Mouse (Mus musculus): ENCODE results near the gene Zfp768. TPM values are rescaled to one million over a fixed set of nuclear protein-coding genes. Genes with fewer than 3 reads are reported as not detected.
"Not testable (repeated sequence)": the region's sequence is repeated elsewhere in the genome, so short reads cannot be mapped to it uniquely, and the experiment has no call there.

Gene Zfp768
- 21.3 and 23.1 TPM in 2 replicates for polyA plus RNA-seq (2016; fragmentation: Nextera tagmentation; extraction: Ambion mirVana)

DNA sequence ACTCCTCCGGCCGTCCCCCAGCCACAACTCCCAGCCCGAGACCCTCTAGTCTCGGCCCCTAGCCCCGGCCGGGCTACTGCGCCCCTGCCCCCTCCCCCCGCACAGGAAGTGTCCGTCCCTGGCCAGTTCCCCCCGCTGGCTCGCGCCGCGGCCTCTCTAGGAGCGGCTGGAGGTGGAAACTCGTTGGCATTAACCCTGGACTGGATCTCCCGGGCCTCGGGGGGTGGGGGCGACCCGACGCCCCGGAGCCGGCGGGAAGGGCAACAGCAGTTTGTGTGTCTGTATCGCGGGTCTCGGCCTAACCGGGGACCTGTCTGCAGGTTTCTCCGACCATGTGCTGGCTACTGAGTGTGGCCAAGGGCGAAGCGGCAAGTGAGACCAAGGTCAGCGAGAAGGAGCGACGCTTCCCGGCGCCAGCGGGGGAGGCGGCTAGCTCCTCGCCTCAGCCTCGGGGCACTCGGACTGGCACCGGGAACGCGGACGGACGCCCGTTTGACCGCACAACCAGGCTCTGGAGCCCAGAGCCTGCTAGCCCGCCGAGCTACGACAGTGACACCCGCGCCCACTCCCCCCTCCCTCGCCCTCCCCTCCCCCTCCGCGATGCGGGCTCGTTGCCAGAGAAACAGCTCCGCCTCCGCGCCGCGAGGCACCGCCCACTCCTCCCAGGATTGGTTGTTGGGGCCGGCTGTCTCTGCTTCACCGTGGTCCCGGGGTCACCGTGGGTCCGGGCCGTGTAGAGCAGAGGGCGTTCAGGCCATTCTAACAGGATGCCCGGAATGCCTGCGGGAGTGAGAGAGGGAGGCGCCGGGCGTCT lies at the start of gene Zfp768:
Zfp768 (minus strand) TSS at position 78 of the 814 bp plus-strand sequence.
- no peaks in the 10 kb centered on the region for H3K27me3 ChIP-seq
- H3K4me3 ChIP-seq = peak within 1 kb of the TSS; percentile 95
- peak within 1 kb of the TSS; percentile 96 for H3K9ac ChIP-seq
- peak within 1 kb of the TSS; percentile 90 for H3K27ac ChIP-seq
- WGBS = under 1% methylated on average over 72 of the region's 76 CpGs
- H3K36me3 ChIP-seq = peaks cover 30% of the 10 kb centered on the region
- peak within 1 kb of the TSS; percentile 87 for H3K4me2 ChIP-seq (replicated peaks)
- H3K9me3 ChIP-seq (replicated peaks) = no peaks in the 10 kb centered on the region
- peaks cover 21% of the 10 kb centered on the region for H3K4me1 ChIP-seq
- ATAC-seq (ENCODE audit: low FRiP score) = peak; percentile 94

DNA sequence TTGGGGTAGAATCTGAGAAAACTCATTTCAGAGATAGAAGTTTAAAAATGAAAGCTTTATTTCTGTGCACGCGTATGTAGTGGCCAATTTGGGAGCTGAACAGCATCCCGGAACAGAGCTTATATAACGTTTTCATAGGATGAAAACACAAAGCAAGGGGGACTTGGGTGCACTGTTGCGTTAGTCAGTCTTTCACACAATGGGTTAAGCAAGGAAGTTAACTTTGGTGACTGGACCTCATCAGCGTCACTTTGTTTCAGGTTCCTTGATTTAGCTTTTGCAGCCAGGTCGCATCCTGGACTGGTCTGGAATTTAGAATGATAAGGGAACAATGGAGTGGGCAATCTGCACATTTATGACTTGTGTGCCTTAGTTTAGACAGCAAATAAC lies 48.5 kb upstream of the Zfp768 start:
- no peaks in the 10 kb centered on the region for H3K9me3 ChIP-seq (replicated peaks)
- H3K27me3 ChIP-seq = no peaks in the 10 kb centered on the region
- H3K9ac ChIP-seq = peak overlapping the region; percentile 13
- H3K36me3 ChIP-seq = peaks cover 8% of the 10 kb centered on the region
- WGBS = 31% methylated on average over 7 of the region's 7 CpGs
- ATAC-seq (ENCODE audit: low FRiP score) = peak; percentile 12; the same call in 1 of the 2 replicates
- H3K27ac ChIP-seq = peak overlapping the region; percentile 88
- H3K4me2 ChIP-seq (replicated peaks) = peak overlapping the region; percentile 88
- H3K4me1 ChIP-seq = peaks cover 11% of the 10 kb centered on the region
- H3K4me3 ChIP-seq = peak overlapping the region; percentile 70

DNA sequence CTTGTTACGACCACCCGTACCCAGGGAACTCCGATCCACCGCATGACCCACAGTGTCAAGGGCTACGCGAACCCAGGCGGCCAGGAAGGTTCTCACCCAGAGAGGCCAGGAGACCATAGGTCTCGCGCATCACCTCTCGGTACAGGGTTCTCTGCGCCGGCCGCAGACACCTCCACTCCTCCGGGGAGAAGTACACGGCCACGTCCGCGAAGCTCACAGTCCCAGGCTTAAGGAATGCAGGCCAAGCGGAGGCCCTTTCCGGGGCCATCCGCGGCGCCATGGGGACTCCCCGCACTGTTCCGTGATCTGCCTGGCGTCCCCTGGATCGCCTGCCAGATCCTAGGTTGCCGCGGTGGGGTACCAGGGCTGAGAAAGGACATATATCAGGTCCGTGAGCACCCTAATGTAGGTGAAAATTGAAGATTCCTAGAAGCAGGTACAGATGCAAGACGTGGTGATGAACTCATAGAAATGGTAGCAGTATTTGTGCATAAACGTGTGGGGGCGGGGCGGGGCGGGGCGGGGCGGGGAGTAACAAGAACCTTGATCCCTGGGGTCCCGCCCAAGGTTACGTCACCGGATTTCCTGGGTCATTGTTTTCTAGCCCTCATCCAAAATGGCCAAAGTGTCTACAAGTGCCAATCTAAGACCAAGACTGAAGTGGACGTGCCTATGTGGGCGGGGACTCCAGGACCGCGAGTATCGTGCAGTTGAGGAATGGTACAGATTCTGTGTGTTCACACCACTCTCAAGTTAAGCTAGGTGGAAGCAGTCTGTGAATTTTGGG lies 48.0 kb upstream of the Zfp768 start, which contains the start of gene E430018J23Rik:
E430018J23Rik (minus strand) TSS at position 473 of the 787 bp plus-strand sequence.
- Histone ChIP-seq H3K4me2 (replicated peaks) (peak within 1 kb of the TSS; percentile 88), H3K27ac (peak within 1 kb of the TSS; percentile 88), H3K9ac (peak within 1 kb of the TSS; percentile 85), H3K9me3 (replicated peaks) (no peaks in the 10 kb centered on the region), H3K4me3 (peak within 1 kb of the TSS; percentile 70), H3K27me3 (no peaks in the 10 kb centered on the region), H3K4me1 (peaks cover 11% of the 10 kb centered on the region), H3K36me3 (peaks cover 8% of the 10 kb centered on the region)
- ATAC-seq (ENCODE audit: low FRiP score) = peak; percentile 91
- WGBS = under 1% methylated on average over 45 of the region's 45 CpGs

DNA sequence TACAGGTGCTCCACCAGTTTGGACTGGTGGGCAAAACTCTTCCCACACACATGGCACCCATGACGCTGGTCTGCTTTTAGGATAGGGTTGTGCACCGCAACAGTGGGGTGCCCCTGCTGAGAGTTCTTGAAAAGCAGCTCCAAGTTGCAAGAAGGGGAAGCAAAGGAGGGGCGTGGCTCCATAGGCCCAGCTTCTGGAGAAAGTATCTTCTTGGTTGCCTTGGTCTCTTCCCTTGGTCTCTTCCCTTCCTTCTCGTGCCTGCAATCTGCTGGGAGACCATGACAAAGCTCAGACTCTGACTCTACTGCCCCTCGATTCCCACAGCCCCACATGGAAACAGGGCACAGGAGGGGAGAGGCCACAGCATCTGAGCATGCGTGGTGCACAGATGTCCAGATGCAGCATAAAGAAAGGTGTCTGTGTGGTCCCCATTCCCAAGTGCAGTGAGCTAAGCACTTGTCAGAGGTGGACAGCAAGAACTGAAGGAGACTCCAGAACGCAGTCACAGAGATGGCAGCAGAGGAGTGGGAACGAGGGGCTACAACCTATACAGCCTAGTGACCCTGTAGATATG lies 46.9 kb upstream of the Zfp768 start:
- 88% methylated on average over 8 of the region's 8 CpGs for WGBS
- ATAC-seq (ENCODE audit: low FRiP score) = no peak
- H3K36me3 ChIP-seq = peaks cover 8% of the 10 kb centered on the region
- no peak overlapping the region for H3K27ac ChIP-seq
- H3K4me1 ChIP-seq = peaks cover 11% of the 10 kb centered on the region
- peak overlapping the region; percentile 85 for H3K9ac ChIP-seq
- H3K27me3 ChIP-seq = no peaks in the 10 kb centered on the region
- H3K4me3 ChIP-seq = peak overlapping the region; percentile 70
- no peaks in the 10 kb centered on the region for H3K9me3 ChIP-seq (replicated peaks)
- H3K4me2 ChIP-seq (replicated peaks) = peak overlapping the region; percentile 88

DNA sequence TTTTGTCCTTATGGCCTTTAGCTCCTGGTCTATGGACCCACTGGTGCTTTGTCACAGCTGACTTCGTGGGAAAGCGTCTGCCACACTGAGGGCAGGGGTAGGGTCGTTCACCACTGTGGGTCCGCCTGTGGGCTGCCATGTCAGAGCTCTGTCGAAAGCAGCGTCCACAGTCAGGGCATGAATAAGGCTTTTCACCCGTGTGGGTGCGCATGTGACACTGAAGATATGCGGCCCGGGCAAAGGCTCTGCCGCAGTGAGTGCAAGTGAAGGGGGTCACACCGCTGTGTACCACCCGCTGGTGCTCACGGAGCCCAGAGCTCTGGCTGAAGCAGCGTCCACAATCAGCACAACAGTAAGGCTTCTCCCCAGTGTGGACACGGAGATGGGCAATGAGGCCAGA lies 46.1 kb upstream of the Zfp768 start:
- Histone ChIP-seq H3K9me3 (replicated peaks) (no peaks in the 10 kb centered on the region), H3K4me2 (replicated peaks) (no peak overlapping the region), H3K4me1 (peaks cover 11% of the 10 kb centered on the region), H3K27me3 (no peaks in the 10 kb centered on the region), H3K27ac (no peak overlapping the region), H3K36me3 (peaks cover 8% of the 10 kb centered on the region), H3K4me3 (no peak overlapping the region), H3K9ac (no peak overlapping the region)
- 97% methylated on average over 16 of the region's 16 CpGs for WGBS
- ATAC-seq (ENCODE audit: low FRiP score) = no peak

DNA sequence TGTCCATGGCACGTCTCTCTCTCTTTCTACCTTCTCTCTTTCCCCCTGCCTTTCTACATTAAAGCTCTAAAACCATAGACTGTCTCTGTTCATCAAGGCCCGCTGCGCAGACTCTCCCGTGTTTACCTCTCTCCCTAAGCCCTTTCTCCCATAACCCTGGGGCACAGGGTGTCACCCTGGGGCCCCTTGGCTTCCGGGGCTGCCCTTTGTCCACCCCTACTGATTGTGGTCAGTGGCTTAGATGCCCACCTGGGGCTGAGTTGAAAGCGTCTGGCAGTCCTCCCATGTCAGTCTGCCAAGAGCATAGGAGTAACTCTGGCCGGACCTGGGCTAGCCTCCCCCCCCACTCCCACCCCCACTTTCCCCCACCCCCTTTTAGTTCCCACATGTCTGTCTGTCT lies 44.9 kb upstream of the Zfp768 start:
- ATAC-seq (ENCODE audit: low FRiP score) = no peak
- Histone ChIP-seq H3K9ac (no peak overlapping the region), H3K27ac (no peak overlapping the region), H3K4me1 (peaks cover 14% of the 10 kb centered on the region), H3K27me3 (no peaks in the 10 kb centered on the region), H3K36me3 (peaks cover 11% of the 10 kb centered on the region), H3K4me3 (no peak overlapping the region), H3K4me2 (replicated peaks) (no peak overlapping the region), H3K9me3 (replicated peaks) (no peaks in the 10 kb centered on the region)
- 89% methylated on average over 7 of the region's 7 CpGs for WGBS

DNA sequence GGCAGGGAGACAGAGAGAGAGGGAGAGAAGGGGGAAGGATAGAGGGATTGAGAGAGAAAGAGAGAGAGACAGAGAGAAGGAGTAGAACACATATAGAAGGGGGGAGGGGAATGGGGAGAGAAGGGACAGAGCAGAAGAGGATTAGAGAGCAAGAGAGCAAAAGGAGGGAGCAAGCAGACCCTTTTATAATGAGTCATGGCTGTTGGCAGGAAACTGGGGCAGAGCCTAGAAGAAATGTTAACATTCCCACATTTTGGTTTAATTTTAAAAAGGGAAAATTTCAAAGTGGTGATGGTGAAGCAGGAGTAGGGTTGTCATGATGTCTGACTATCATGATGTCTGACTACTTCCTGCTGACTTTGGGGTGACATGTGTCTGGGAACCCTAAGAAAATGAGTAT lies 42.8 kb upstream of the Zfp768 start:
- not testable (repeated sequence) for H3K9ac ChIP-seq; H3K4me2 ChIP-seq (replicated peaks); H3K4me3 ChIP-seq; ATAC-seq (ENCODE audit: low FRiP score); H3K27ac ChIP-seq; H3K9me3 ChIP-seq (replicated peaks); H3K27me3 ChIP-seq
- Histone ChIP-seq H3K36me3 (peaks cover 23% of the 10 kb centered on the region), H3K4me1 (peaks cover 14% of the 10 kb centered on the region)

DNA sequence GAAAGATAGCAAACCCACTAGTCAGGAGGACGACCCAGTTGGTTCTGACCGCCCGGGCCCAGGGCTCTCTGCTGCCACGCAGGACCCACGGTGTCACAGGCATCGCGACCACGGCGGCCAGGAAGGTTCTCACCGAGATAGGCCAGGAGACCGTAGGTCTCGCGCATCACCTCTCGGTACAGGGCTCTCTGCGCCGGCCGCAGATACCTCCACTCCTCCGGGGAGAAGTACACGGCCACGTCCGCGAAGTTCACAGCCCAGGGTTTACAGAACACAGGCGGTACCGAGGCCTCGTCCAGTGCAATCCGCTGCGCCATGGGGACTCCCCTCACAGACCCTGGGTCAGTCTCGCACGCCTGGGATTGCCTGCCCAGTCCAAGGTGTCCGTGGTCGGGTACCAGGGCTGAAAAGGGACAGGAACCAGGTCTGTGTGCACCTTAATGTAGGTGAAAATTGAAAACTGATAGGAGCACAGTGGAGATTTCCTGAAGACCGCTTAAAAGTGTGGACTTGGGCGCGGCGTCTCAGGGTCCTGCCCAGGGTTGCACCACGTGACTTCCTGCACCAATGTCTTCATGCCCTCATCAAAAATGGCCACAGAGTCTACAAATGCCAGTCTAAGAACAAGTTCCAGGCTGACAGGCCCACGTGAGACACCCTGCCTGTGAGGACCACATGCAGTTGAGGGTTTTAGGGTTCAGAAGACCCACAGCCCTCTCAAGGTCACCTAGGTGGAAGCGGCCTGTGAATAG lies 41.4 kb upstream of the Zfp768 start, which contains the start of gene 9130019O22Rik:
9130019O22Rik (minus strand) TSS at position 526 of the 752 bp plus-strand sequence.
- ATAC-seq (ENCODE audit: low FRiP score) = peak; percentile 89
- no peaks in the 10 kb centered on the region for H3K27me3 ChIP-seq
- H3K4me2 ChIP-seq (replicated peaks) = peak within 1 kb of the TSS; percentile 67
- H3K36me3 ChIP-seq = peaks cover 29% of the 10 kb centered on the region
- H3K4me1 ChIP-seq = peaks cover 3% of the 10 kb centered on the region; the same call in 1 of the 2 replicates
- peak within 1 kb of the TSS; percentile 45 for H3K4me3 ChIP-seq
- H3K9me3 ChIP-seq (replicated peaks) = peaks cover 4% of the 10 kb centered on the region; the same call in 1 of the 2 replicates
- peak within 1 kb of the TSS; percentile 70 for H3K9ac ChIP-seq
- WGBS = 10% methylated on average over 34 of the region's 38 CpGs
- H3K27ac ChIP-seq = no peak within 1 kb of the TSS

DNA sequence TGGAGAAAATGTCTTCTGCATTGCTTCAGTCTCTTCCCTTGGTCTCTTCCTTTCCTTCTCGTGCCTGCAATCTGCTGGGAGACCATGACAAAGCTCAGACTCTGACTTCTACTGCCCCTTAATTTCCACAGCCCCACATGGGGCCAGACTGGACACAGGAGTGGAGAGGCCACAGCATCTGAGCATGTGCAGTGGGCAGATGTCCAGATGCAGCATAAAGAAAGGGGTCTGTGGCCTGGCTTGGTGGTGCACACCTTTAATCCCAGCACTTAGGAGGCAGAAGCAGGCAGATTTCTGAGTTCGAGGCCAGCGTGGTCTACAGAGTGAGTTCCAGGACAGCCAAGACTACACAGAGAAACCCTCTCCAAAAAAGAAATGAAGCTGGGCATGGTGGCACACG lies 40.2 kb upstream of the Zfp768 start:
- not testable (repeated sequence) for H3K9me3 ChIP-seq (replicated peaks)

DNA sequence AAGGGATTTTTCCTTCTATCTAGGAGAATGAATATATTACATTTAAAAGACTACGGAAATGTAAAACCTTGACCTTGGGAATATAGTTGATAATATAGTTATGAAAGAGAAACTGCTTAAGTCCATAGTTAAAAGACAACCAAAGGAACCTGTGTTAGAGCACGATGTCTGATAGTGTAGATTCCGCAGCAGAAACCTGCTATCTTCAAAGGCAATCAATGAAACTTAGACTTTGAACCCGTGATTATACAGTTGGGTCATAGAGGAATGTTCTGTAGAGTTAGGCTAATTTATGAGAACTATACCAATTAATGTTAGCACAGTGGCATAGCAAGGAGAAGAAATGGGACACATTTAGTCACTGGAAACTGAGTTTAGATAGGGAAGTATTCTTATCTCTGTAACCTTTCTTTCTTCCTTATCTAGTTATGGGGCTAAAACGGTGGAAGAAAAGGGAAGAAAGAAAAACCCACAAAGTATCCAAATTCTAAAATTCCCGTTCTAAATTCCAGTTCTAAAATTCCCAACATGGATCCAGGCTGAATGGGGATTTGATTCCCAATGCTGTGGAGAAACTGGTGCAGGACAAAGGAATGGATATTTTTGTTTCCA lies 33.0 kb upstream of the Zfp768 start:
- no peaks in the 10 kb centered on the region for H3K27me3 ChIP-seq
- 81% methylated on average over 6 of the region's 6 CpGs for WGBS
- no peak overlapping the region for H3K27ac ChIP-seq
- no peak overlapping the region for H3K4me3 ChIP-seq
- H3K4me1 ChIP-seq = no peaks in the 10 kb centered on the region
- no peak overlapping the region for H3K9ac ChIP-seq
- ATAC-seq (ENCODE audit: low FRiP score) = no peak
- H3K36me3 ChIP-seq = peaks cover 18% of the 10 kb centered on the region
- H3K9me3 ChIP-seq (replicated peaks) = peaks cover 4% of the 10 kb centered on the region; the same call in 1 of the 2 replicates
- no peak overlapping the region for H3K4me2 ChIP-seq (replicated peaks)

More for the DNA sequence above, 40.2 kb upstream of the Zfp768 start:
- not testable (repeated sequence) for H3K27ac ChIP-seq; H3K4me3 ChIP-seq; H3K4me2 ChIP-seq (replicated peaks); H3K9ac ChIP-seq; ATAC-seq (ENCODE audit: low FRiP score); H3K27me3 ChIP-seq; H3K4me1 ChIP-seq
- 93% methylated on average over 4 of the region's 4 CpGs for WGBS
- H3K36me3 ChIP-seq = peaks cover 24% of the 10 kb centered on the region
